ENCODE assay signal across 8 mouse cellular contexts in the genomic region with DNA sequence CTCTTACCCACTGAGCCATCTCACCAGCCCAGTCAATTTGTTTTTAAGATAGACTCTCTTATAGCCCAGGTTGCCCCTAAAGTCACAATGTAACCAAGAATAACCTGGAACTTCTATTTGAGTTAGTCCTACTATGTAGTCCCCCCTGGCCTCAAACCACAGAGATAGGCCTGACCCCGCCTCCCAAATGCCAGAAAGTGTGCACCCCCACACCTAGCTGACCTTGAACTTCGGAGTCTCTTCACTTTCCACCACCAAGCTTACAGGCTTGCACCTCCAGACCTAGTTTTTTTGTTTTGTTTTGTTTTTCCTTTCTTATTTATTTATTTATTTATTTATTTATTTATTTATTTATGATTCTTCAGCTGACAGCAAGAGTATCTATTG. TPM values are rescaled to one million over a fixed set of nuclear protein-coding genes. Genes with fewer than 3 reads are reported as not detected.
A peak's percentile ranks its signal among the peaks of the same experiment; 100 is the strongest.
DNase-seq lines count a peak whose midpoint lies in the region; ATAC-seq and TF ChIP-seq lines count a peak whose summit lies in the region.

No protein-coding gene starts in this region.

- ATAC-seq in hindbrain, embryonic 12.5 days (ENCODE audit: low FRiP score): no peak

- no peaks in the 10 kb centered on the region for H3K79me2 ChIP-seq in macrophage (ENCODE audit: inconsistent target)

- peaks cover 7 to 11% of the 10 kb centered on the region in 2 experiments for H3K4me1 ChIP-seq in ES-E14 (ENCODE audit: control insufficient read depth in 2 of 2, insufficient read depth in 2 of 2, low read length in 2 of 2, poor library complexity in 1 of 2)
- 0 out of 2 replicates have a peak, but pooled peaks cover 5% of the 10 kb centered on the region for H3K4me1 ChIP-seq in hindbrain, embryonic 12.5 days

- in situ Hi-C loops in ES-E14 (cut with MboI; ENCODE audit: low sequenced_read_pairs in 2 of 2, unreplicated experiment in 2 of 2): no loop called here

- H3K27me3 ChIP-seq in hindbrain, embryonic 12.5 days: no peaks in the 10 kb centered on the region

- 68% methylated on average over 2 of the region's 2 CpGs for WGBS in hindbrain, embryonic 12.5 days
- WGBS in macrophage (ENCODE audit: missing documents): 95% methylated on average over 2 of the region's 2 CpGs

- peak overlapping the region; percentile 47 for H3K4me2 ChIP-seq in hindbrain, embryonic 12.5 days (replicated peaks)

- H3K4me3 ChIP-seq in ES-E14 (ENCODE audit: insufficient read depth in 1 of 2, low read depth in 1 of 2, low read length in 2 of 2, poor library complexity in 1 of 2, severe bottlenecking in 1 of 2): peak overlapping the region; percentile 61 to 75
- H3K4me3 ChIP-seq in hindbrain, embryonic 12.5 days: no peak overlapping the region
- H3K4me3 ChIP-seq in macrophage (ENCODE audit: inconsistent target): peak overlapping the region; percentile 54

- peak overlapping the region; percentile 84; the same call in 1 of the 2 replicates for H3K27ac ChIP-seq in ES-E14 (ENCODE audit: insufficient read depth, low read depth, low read length, poor library complexity, severe bottlenecking)
- H3K27ac ChIP-seq in hindbrain, embryonic 12.5 days: no peak overlapping the region
- H3K27ac ChIP-seq in macrophage: peak overlapping the region; percentile 84

- intact Hi-C loops in heart, postnatal 10 days (cut with DNase I): no loop called here

- peak; percentile 87 for DNase-seq in heart, adult 11 months
- no peak for DNase-seq in heart, postnatal 10 days
- no peak for DNase-seq in ES-E14 (ENCODE audit: low read depth, low spot score)
- DNase-seq in thymus, postnatal 25 days: no peak
- DNase-seq in urinary bladder, postnatal 10 days (ENCODE audit: low spot score): no peak
- DNase-seq in Muller cell, postnatal 12 days (ENCODE audit: inconsistent ontology term): no peak

- no peaks in the 10 kb centered on the region for H3K9me3 ChIP-seq in ES-E14 (ENCODE audit: control insufficient read depth, insufficient read depth, low read depth, low read length)
- H3K9me3 ChIP-seq in hindbrain, embryonic 12.5 days (replicated peaks): no peaks in the 10 kb centered on the region

- H3K9ac ChIP-seq in ES-E14 (ENCODE audit: insufficient read depth, low read depth, low read length, poor library complexity, severe bottlenecking): no peak overlapping the region; the same call in 1 of the 2 replicates
- no peak overlapping the region for H3K9ac ChIP-seq in hindbrain, embryonic 12.5 days

- H3K36me3 ChIP-seq in ES-E14 (ENCODE audit: control insufficient read depth, insufficient read depth, low read length, poor library complexity, severe bottlenecking): no peaks in the 10 kb centered on the region
- no peaks in the 10 kb centered on the region for H3K36me3 ChIP-seq in hindbrain, embryonic 12.5 days
- H3K36me3 ChIP-seq in macrophage (ENCODE audit: inconsistent target): no peaks in the 10 kb centered on the region

TF ChIP-seq in ES-E14, 5 proteins besides CTCF, POLR2A, EP300 and RAD21:
- no peak for TF ChIP-seq ZC3H11A (IDR thresholded peaks at IDR 0.05; ENCODE audit: borderline replicate concordance, low read depth, low read length)
- no peak for TF ChIP-seq MAFK (IDR thresholded peaks at IDR 0.05; ENCODE audit: insufficient read depth, low read depth, low read length)
- TF ChIP-seq ZNF384 (IDR thresholded peaks at IDR 0.05; ENCODE audit: low read depth, low read length): no peak
- no peak for TF ChIP-seq HCFC1 (IDR thresholded peaks at IDR 0.05; ENCODE audit: borderline replicate concordance, insufficient read depth, low read length)
- no peak for TF ChIP-seq CHD2 (IDR thresholded peaks at IDR 0.05; ENCODE audit: low read depth, low read length)

RNA-seq across cellular contexts. Expression of a gene that starts 27.8 kb away (rescaled TPM):
- 10 to 100 TPM; 88.2 to 97.9 TPM for total RNA-seq in heart, postnatal 10 days (2021)
- 120 and 135 TPM in 2 replicates for total RNA-seq in ES-E14 (2012; rRNA removed)
- 78.7 and 81.6 TPM in 2 replicates for polyA plus RNA-seq in hindbrain, embryonic 12.5 days (2016; fragmentation: Nextera tagmentation; extraction: Ambion mirVana)
- 100 to 1,000 TPM in 25 of 26 experiments, 10 to 100 TPM in 1; 76.9 to 574 (median 405) TPM for total RNA-seq in macrophage (2018; cell fraction: chromatin; rRNA removed)
- total RNA-seq in macrophage (2018; cell fraction: cytosol; rRNA removed): 10 to 100 TPM; 25.1 to 76.0 (median 57.0) TPM
- total RNA-seq in macrophage (2018; cell fraction: nucleus; rRNA removed): 100 to 1,000 TPM in 22 of 26 experiments, 10 to 100 TPM in 4; 63.4 to 293 (median 182) TPM
- polyA plus RNA-seq in macrophage (2018): 26.6 to 37.3 TPM (median 28.9 TPM) in 3 replicates

RNA-seq across cellular contexts. Expression of a gene that starts 29.3 kb away (rescaled TPM):
- under 1 TPM; 0.30 to 0.53 TPM for total RNA-seq in heart, postnatal 10 days (2021)
- 1.8 and 2.4 TPM in 2 replicates for total RNA-seq in ES-E14 (2012; rRNA removed)
- polyA plus RNA-seq in hindbrain, embryonic 12.5 days (2016; fragmentation: Nextera tagmentation; extraction: Ambion mirVana): 2.7 and 2.9 TPM in 2 replicates
- total RNA-seq in macrophage (2018; cell fraction: chromatin; rRNA removed): not detected
- not detected for total RNA-seq in macrophage (2018; cell fraction: cytosol; rRNA removed)
- total RNA-seq in macrophage (2018; cell fraction: nucleus; rRNA removed): not detected
- not detected in 3 replicates for polyA plus RNA-seq in macrophage (2018)

RNA-seq across cellular contexts. Expression of a gene that starts 48.4 kb away (rescaled TPM):
- not detected for total RNA-seq in heart, postnatal 10 days (2021)
- not detected in 2 replicates for total RNA-seq in ES-E14 (2012; rRNA removed)
- not detected in 2 replicates for polyA plus RNA-seq in hindbrain, embryonic 12.5 days (2016; fragmentation: Nextera tagmentation; extraction: Ambion mirVana)
- not detected for total RNA-seq in macrophage (2018; cell fraction: chromatin; rRNA removed)
- not detected for total RNA-seq in macrophage (2018; cell fraction: cytosol; rRNA removed)
- not detected for total RNA-seq in macrophage (2018; cell fraction: nucleus; rRNA removed)
- not detected in 3 replicates for polyA plus RNA-seq in macrophage (2018)
